Mouse (Mus musculus) neural tube, embryonic 14.5 days (tissue): Measurements from ENCODE around the gene Myo15. TPM values are rescaled to one million over a fixed set of nuclear protein-coding genes. Genes with fewer than 3 reads are reported as not detected.
A peak's percentile ranks its signal among the peaks of the same experiment; 100 is the strongest.
"Not testable (repeated sequence)": the region's sequence is repeated elsewhere in the genome, so short reads cannot be mapped to it uniquely, and the experiment has no call there.

ENCODE experiments used
- ATAC-seq: fragments of 200-750 bp; cut with Nextera tagmentation; 2 replicates; pipeline ENCODE4 v1.8.0; 2017; ENCODE audit warnings: low read depth, mild to moderate bottlenecking, moderate TSS enrichment, moderate library complexity
- H3K27ac ChIP-seq: fragments of 300-500 bp; sonication (generic); 2 replicates; pipeline ENCODE4 v1.5.1; 2014; ENCODE audit warnings: low read depth, mild to moderate bottlenecking, control low read depth, low read length, moderate library complexity, mixed read lengths
- H3K27me3 ChIP-seq: fragments of 300-500 bp; sonication (generic); 2 replicates; pipeline ENCODE4 v1.6.1; 2014; ENCODE audit warnings: low read length; ENCODE audit not compliant: control insufficient read depth, insufficient read depth
- H3K36me3 ChIP-seq: fragments of 300-500 bp; sonication (generic); 2 replicates; pipeline ENCODE4 v1.6.1; 2014; ENCODE audit warnings: low read length, mixed read lengths; ENCODE audit not compliant: control insufficient read depth, insufficient read depth
- H3K4me1 ChIP-seq: fragments of 300-500 bp; sonication (generic); 2 replicates; pipeline ENCODE4 v1.6.1; 2014; ENCODE audit warnings: low read length; ENCODE audit not compliant: control insufficient read depth, insufficient read depth
- H3K4me2 ChIP-seq: fragments of 300-500 bp; sonication (generic); 2 replicates; pipeline ENCODE4 v1.6.1; 2014; ENCODE audit warnings: mild to moderate bottlenecking, low read depth, low read length, control low read depth
- H3K4me3 ChIP-seq: fragments of 300-500 bp; sonication (generic); 2 replicates; pipeline ENCODE4 v1.5.1; 2014; ENCODE audit warnings: low read depth, low read length, control low read depth, mixed read lengths
- H3K9ac ChIP-seq: fragments of 300-500 bp; sonication (generic); replicated peaks from 2 replicates; pipeline ENCODE4 v1.6.1; 2014; ENCODE audit warnings: low read depth, mild to moderate bottlenecking, control low read depth, low read length, mixed read lengths
- H3K9me3 ChIP-seq: fragments of 300-500 bp; sonication (generic); 2 replicates; pipeline ENCODE4 v1.6.1; 2016; ENCODE audit warnings: low read length; ENCODE audit not compliant: control insufficient read depth
- WGBS: fragments of 180-500 bp; shearing (Covaris S2); extraction: QIAGEN DNeasy Blood & Tissue Kit; methylation state at CpG from one replicate; pipeline ENCODE4 v1.1.7; 2014; 5-methylcytosine and 5-hydroxymethylcytosine counted together
- polyA plus RNA-seq: library from polyadenylated mRNA; unstranded; fragments of >200 nt; fragmentation: Nextera tagmentation; extraction: Ambion mirVana; gene quantifications from 2 replicates; pipeline ENCODE4 v1.2.1, GENCODE M21; 2014

The Myo15 gene
- polyA plus RNA-seq, 1 experiment from 2014 or later = 0.19 TPM

GRCm38 (mm10) chr11:60537468-60538347, 68.6 kb downstream of the Myo15 start:
- WGBS = under 1% methylated on average over 87 of the region's 91 CpGs
- peak overlapping the region; percentile 99 for H3K4me2 ChIP-seq
- no peaks in the 10 kb centered on the region for H3K9me3 ChIP-seq
- no peaks in the 10 kb centered on the region for H3K27me3 ChIP-seq
- peak overlapping the region; percentile 97 for H3K4me3 ChIP-seq
- H3K4me1 ChIP-seq = peaks cover 41% of the 10 kb centered on the region
- H3K27ac ChIP-seq = peak overlapping the region; percentile 96
- H3K9ac ChIP-seq = peak overlapping the region; percentile 80
- H3K36me3 ChIP-seq = 0 out of 2 replicates have a peak, but pooled peaks cover 6% of the 10 kb centered on the region
- ATAC-seq = peak; percentile 86

GRCm38 (mm10) chr11:60538371-60539281, 69.5 kb downstream of the Myo15 start:
- Histone ChIP-seq H3K4me1 (peaks cover 43% of the 10 kb centered on the region), H3K9me3 (no peaks in the 10 kb centered on the region), H3K27ac (peak overlapping the region; percentile 96), H3K4me3 (peak overlapping the region; percentile 97), H3K36me3 (0 out of 2 replicates have a peak, but pooled peaks cover 6% of the 10 kb centered on the region), H3K27me3 (no peaks in the 10 kb centered on the region), H3K9ac (peak overlapping the region; percentile 80), H3K4me2 (peak overlapping the region; percentile 99)
- WGBS = under 1% methylated on average over 93 of the region's 93 CpGs
- ATAC-seq = peak; percentile 26

DNA sequence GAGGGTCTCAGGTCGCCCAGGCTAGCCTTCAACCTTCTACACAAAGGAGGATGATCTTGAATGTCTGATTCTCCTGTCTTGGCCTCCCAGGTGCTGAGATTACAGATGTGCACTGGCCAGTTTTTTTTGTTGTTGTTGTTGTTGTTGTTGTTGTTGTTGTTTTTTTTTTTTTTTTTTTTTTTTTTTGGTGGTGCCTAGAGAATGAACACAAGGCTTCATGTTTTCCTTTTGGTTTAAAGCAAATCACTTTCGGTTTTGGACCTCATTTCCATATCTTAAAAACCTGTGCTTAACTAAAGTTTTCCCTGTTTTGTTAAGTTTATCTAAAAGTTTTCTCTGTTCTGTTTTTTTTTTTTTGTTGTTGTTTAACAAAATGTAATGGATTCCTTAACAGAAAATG, 70.4 kb downstream of the Myo15 start:
- H3K9ac ChIP-seq = peak overlapping the region; percentile 80
- no peak for ATAC-seq
- peak overlapping the region; percentile 97 for H3K4me3 ChIP-seq
- H3K4me1 ChIP-seq = peaks cover 49% of the 10 kb centered on the region
- WGBS = 7% methylated on average over 2 of the region's 2 CpGs
- H3K4me2 ChIP-seq = peak overlapping the region; percentile 99
- H3K36me3 ChIP-seq = 0 out of 2 replicates have a peak, but pooled peaks cover 6% of the 10 kb centered on the region
- H3K9me3 ChIP-seq = no peaks in the 10 kb centered on the region
- H3K27me3 ChIP-seq = no peaks in the 10 kb centered on the region
- no peak overlapping the region for H3K27ac ChIP-seq

GRCm38 (mm10) chr11:60540002-60540610, 71.0 kb downstream of the Myo15 start:
- Histone ChIP-seq H3K9me3 (no peaks in the 10 kb centered on the region), H3K36me3 (0 out of 2 replicates have a peak, but pooled peaks cover 6% of the 10 kb centered on the region), H3K4me1 (peaks cover 50% of the 10 kb centered on the region), H3K9ac (0 out of 2 replicates have a peak overlapping the region, but pooled peaks have one; percentile 12), H3K27me3 (no peaks in the 10 kb centered on the region), H3K4me3 (peak overlapping the region; percentile 21), H3K4me2 (peak overlapping the region; percentile 99), H3K27ac (no peak overlapping the region)
- ATAC-seq = no peak
- 10% methylated on average over 4 of the region's 4 CpGs for WGBS

- Histone ChIP-seq H3K27ac (no peak overlapping the region), H3K4me1 (peaks cover 51% of the 10 kb centered on the region), H3K36me3 (0 out of 2 replicates have a peak, but pooled peaks cover 6% of the 10 kb centered on the region), H3K4me2 (peak overlapping the region; percentile 99), H3K9ac (0 out of 2 replicates have a peak overlapping the region, but pooled peaks have one; percentile 12), H3K4me3 (peak overlapping the region; percentile 21), H3K27me3 (no peaks in the 10 kb centered on the region), H3K9me3 (no peaks in the 10 kb centered on the region)
- no peak for ATAC-seq
- 77% methylated on average over 2 of the region's 2 CpGs for WGBS
These were observed 71.6 kb downstream of the Myo15 start for GRCm38 (mm10) chr11:60540761-60541160.

DNA sequence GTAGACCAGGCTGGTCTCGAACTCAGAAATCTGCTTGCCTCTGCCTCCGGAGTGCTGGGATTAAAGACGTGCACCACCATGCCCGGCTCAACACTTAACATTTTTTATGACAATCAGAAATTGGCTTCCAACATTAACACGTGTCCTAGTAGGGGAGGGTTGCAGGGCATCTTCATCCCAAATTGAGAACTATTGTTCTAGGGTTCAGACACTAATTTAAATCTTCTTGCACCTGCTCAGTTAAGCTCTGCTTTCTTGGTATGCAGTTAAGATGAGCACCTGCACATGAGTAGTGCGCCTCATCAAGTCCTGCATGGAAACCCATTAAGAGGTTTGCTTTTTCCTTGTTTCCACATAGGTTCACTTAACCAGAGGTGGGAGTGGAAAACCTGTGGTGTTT, 72.7 kb downstream of the Myo15 start:
- Histone ChIP-seq H3K9ac (no peak overlapping the region), H3K27me3 (no peaks in the 10 kb centered on the region), H3K4me2 (peak overlapping the region; percentile 11; the same call in 1 of the 2 replicates), H3K4me3 (no peak overlapping the region), H3K4me1 (peaks cover 42% of the 10 kb centered on the region), H3K9me3 (no peaks in the 10 kb centered on the region), H3K36me3 (0 out of 2 replicates have a peak, but pooled peaks cover 6% of the 10 kb centered on the region), H3K27ac (no peak overlapping the region)
- WGBS = 87% methylated on average over 6 of the region's 6 CpGs
- no peak for ATAC-seq

- not testable (repeated sequence) for H3K4me2 ChIP-seq
These were observed 74.1 kb downstream of the Myo15 start for GRCm38 (mm10) chr11:60543211-60543610.

GRCm38 (mm10) chr11:60545433-60545832, 76.3 kb downstream of the Myo15 start:
- H3K27me3 ChIP-seq = no peaks in the 10 kb centered on the region
- ATAC-seq = no peak
- no peaks in the 10 kb centered on the region for H3K9me3 ChIP-seq
- H3K36me3 ChIP-seq = peaks cover 15% of the 10 kb centered on the region; the same call in 1 of the 2 replicates
- H3K4me2 ChIP-seq = no peak overlapping the region
- H3K4me1 ChIP-seq = peaks cover 30% of the 10 kb centered on the region
- no peak overlapping the region for H3K9ac ChIP-seq
- no peak overlapping the region for H3K4me3 ChIP-seq
- 39% methylated on average over 4 of the region's 4 CpGs for WGBS
- H3K27ac ChIP-seq = no peak overlapping the region

More at GRCm38 (mm10) chr11:60543211-60543610, 74.1 kb downstream of the Myo15 start:
- ATAC-seq, H3K9me3 ChIP-seq, H3K27me3 ChIP-seq, H3K36me3 ChIP-seq, H3K9ac ChIP-seq, H3K27ac ChIP-seq, H3K4me3 ChIP-seq: not testable (repeated sequence)
- peaks cover 42% of the 10 kb centered on the region for H3K4me1 ChIP-seq
- WGBS = 86% methylated on average over 4 of the region's 5 CpGs
